Mouse (Mus musculus) E14TG2a.4 (cell line): Measurements from ENCODE around the gene Zcwpw1.

Source experiments
- CTCF ChIP-seq: conservative IDR thresholded peaks from 2 replicates; pipeline ENCODE4 v1.5.1; 2014; ENCODE audit warnings: low read length
- NANOG ChIP-seq: IDR thresholded peaks from 2 replicates; pipeline ENCODE4 v1.6.1; 2014; ENCODE audit warnings: borderline replicate concordance, low read length, mixed read lengths
- POU5F1 ChIP-seq: IDR thresholded peaks from 2 replicates; pipeline ENCODE4 v1.6.1; 2014; ENCODE audit warnings: low read length, borderline replicate concordance

DNA sequence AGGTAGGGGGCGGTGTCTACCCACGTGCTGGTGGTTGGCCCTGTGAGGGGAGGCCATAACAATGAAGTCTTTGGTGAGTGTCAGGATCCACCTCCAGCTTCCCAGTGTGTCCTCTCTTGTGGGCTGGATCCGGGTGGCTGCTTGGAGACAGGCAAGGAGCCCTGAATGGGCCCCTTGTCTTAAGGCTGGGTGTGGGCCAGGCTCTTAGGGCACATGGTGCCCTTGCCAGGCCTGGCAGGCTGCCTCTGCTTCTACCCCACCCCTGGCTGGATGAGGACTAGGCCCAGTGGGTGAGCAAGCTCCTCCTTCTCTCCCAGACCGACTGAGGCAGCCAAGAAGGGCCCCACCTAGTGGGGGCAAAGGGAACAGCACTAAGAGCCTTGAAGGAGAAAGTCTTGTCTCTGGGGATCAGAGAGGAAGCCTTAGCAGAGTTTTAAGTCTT is 27.6 kb upstream of the Zcwpw1 start:
- TF ChIP-seq CTCF, result peak; percentile 98
- TF ChIP-seq NANOG, result no peak
- TF ChIP-seq POU5F1, result no peak
